Mouse (Mus musculus) thymus, postnatal 4 days (tissue): ENCODE results near the gene Leng8.

Experiments used
- DNase-seq: peaks from one replicate; pipeline ENCODE4 v3.0.0; 2021

Gene Leng8

GRCm38 (mm10) chr7:4127894-4128293 lies 8.9 kb upstream of the Leng8 start:
- no peak for DNase-seq

GRCm38 (mm10) chr7:4128860-4129259 lies 8.0 kb upstream of the Leng8 start:
- DNase-seq, result no peak

- DNase-seq, result peak; percentile 93
Measured at GRCm38 (mm10) chr7:4130686-4131452, 6.0 kb upstream of the Leng8 start.

GRCm38 (mm10) chr7:4131964-4132363 lies 4.9 kb upstream of the Leng8 start:
- no peak for DNase-seq

DNA sequence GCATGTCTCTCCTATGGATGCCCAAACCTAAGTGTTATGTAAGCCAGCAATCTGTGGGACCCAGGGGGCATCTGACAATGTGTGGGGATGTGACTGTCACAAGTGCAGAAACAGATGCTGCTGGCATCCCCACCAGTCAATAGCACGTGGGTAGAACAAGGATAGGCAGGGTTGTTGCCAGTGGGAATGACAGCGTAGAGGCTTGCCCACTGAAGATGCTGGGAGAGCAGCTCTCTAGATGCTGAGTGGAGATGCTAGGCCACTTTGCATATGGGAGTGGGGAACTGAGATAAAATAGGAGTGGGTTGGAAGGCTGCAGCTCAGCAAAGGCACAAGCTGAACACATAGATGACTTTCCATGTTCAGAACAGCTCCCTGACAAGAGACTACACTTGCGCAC lies 4.3 kb upstream of the Leng8 start:
- no peak for DNase-seq

GRCm38 (mm10) chr7:4132998-4133397 lies 3.8 kb upstream of the Leng8 start:
- no peak for DNase-seq

- no peak for DNase-seq
Measured at GRCm38 (mm10) chr7:4134911-4135310, 1.9 kb upstream of the Leng8 start.

DNA sequence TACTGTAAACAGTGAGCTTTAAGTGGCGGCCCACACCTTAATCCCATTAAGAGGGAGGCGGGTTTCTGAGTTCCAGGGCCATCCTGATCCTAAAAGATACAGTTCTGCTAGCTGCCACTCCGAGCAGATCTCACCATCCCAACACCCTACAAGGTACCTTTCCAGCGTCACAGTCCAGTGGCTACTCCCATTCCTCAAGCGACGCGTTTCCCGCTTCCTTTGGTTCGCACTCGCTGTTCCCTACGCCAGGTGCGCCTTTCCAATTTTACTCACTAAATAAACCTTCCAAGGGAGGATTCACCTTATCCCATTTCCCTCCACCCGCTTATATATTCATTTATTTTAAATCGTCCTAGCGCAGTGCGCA lies 452 bp upstream of the Leng8 start:
- no peak for DNase-seq

DNA sequence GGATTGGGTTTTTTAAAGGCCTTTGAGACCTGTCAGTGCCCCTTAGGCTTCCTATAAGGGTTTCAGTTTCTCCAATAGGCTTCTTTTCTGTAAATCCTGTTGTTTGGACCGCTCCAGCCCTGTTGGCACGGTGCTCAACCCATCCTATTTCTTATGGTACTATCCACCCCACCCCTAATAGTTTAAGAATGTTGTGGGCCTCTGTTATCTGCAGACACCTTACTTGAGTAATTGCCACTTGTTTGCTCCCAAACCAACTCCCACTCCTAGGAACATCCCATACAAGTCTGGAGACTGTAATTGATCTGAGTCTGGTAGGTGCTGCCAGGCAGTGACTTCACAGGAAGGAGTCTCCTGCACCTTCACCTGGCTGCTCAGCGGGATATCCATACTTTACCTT lies 907 bp downstream of the Leng8 start:
- no peak for DNase-seq

DNA sequence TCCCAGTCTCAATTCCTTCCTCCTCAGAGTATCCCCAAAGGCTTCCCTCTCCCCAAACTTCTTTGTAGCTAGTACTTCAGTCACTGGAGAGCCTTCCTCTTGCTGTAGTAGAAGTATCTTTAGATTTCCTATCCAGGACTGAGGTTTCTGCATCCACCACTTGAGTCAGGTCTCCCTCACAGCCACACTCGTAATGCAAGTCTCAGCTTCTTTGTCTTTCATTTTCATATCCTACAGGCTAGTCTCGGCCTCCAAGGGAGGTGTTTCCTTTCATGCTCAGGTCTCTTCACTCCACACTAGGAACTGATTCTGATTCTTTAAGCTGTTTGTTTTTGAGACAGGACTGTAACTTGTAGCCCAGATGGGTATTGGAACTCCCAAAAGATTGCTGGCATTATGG lies 1.3 kb downstream of the Leng8 start:
- DNase-seq, result no peak

DNA sequence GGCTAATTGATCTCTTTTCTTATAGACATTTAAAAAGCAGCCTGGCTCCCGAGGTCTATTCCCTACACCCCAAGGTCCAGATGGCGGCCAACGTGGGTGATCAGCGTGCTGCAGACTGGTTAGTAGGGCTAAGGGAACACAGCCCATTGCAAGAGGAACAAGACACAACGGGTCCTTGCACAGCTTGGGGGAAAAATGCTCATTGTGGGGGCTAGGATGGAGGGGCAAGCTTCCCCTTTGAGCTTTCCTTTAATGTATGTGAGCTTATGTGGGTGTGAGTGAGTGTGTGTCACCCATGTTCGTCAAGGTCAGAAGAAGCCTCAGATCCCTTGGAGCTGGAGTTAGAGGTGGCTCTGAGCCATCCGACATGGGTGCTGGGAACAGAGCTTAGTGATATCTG lies 1.8 kb downstream of the Leng8 start:
- no peak for DNase-seq

DNA sequence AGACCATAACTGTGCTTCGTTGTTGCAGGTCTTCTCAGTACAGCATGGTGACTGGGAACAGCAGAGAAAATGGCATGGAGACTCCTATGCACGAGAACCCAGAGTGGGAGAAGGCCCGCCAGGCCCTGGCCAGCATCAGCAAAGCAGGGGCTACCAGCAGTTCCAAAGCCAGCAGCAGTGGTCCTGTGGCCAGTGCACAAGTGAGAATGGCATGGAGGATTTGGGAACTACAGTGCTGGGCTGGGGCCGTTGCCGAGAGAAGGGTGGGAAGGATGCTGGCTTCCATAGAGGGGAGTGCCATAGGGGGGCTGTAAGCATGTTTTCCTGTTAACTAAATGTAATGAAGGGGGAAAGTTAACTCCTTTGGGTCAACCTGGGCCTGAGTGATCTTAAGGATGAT lies 2.6 kb downstream of the Leng8 start:
- no peak for DNase-seq

- no peak for DNase-seq
Measured at GRCm38 (mm10) chr7:4141648-4142325, 4.9 kb downstream of the Leng8 start.

DNA sequence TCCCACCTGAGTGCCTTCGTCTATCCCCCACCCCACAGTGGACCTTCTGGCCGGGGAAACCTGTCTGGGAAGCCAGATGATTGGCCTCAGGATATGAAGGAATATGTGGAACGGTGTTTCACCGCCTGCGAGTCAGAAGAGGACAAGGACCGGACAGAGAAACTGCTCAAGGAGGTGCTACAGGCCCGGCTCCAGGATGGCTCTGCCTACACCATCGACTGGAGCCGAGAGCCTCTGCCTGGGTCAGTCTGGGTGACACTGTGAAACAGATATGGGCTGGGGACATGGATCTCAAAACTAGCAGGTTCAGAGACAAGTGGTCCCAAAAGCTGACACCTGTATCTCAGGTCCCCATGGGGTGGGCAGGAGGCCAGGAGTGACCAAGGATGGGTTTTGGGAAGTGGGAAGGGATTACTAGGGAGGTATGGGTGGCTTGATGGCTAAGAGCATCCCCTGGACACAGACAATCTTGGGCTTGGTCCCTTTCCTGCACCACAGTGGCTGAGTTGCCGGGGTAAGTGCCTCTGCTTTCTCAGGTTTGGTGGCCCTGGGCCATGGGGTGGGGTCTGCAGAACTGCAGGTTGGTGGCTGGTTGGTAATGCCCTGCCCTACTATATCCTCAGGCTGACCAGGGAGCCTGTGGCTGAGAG lies 6.1 kb downstream of the Leng8 start:
- DNase-seq, result no peak

GRCm38 (mm10) chr7:4143506-4143905 lies 6.7 kb downstream of the Leng8 start:
- DNase-seq, result no peak

- no peak for DNase-seq
Measured at GRCm38 (mm10) chr7:4144046-4144445, 7.2 kb downstream of the Leng8 start.

GRCm38 (mm10) chr7:4144766-4145551 lies 8.1 kb downstream of the Leng8 start:
- no peak for DNase-seq

DNA sequence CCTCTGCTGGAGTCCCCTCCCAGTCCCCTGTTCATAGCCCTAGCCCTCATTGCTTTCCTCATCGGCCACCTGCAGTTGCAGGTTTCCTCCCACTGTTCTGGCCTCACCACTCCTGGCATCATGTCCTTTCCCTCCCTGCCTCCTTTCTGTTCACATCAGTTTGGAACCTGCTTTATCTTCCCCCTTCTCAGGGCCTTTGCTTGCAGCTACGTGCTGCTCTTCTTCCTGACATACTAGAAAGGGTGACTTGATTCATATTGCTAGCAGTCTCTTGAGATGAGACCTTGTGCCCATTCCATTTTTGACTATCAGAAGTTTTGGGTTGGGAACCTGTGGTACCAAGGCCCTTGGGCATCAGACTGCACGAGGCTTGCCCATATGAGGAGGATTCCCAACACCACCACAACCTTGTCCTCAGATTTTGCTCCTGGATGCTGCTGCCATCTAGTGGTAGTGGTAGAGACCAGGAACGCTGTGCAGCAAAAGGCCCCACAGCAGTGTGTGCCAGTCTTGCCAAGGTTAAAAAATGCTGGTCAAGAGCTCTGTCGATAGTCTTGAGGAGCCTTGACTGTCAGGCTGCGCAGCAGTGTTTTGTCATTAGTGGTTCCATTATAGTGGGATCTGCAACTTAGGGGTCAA lies 8.8 kb downstream of the Leng8 start:
- DNase-seq, result peak; percentile 71

GRCm38 (mm10) chr7:4146241-4147180 lies 9.7 kb downstream of the Leng8 start:
- no peak for DNase-seq

DNA sequence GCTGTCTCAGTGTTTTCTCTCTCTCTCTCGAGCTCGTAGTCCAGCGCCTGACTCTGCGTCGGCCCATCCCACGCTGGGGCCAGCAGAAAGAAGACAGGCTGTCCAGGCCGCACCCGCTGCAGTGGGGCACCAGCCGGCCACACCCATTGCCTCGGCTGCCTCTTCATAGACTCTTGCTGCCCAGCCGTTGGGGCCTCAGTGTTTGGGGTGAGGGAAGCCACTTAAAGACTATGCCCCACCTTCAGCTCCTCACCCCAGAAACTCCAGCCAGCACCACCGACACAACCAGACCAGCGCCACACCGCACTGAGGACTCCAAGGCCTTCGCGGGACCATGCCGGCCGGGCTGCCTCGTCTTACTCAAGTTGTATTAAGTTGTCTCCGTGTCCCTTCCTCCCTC lies 10.5 kb downstream of the Leng8 start:
- peak; percentile 32 for DNase-seq

- no peak for DNase-seq
Measured at GRCm38 (mm10) chr7:4147836-4148235, 11.0 kb downstream of the Leng8 start.
